Mouse (Mus musculus): Measurements from ENCODE around the gene Ptprt.

- TF ChIP-seq CTCF (IDR thresholded peaks at IDR 0.05; ENCODE audit: borderline replicate concordance, control insufficient read depth, extremely low read depth, insufficient read depth, low read length, poor library complexity) (no peak), POLR2A (IDR thresholded peaks at IDR 0.05; ENCODE audit: control insufficient read depth, extremely low read depth, insufficient read depth, low read length, poor library complexity) (no peak)
These were observed 162.8 kb downstream of the Ptprt start for GRCm38 (mm10) chr2:162498191-162498590.
